In genomic region chr1:127009699-127010098, GRCm38 (mm10) we compare ENCODE assay signal across 26 mouse cellular contexts.
"Had no signal": no experiment of that assay in that cellular context is flagged by ENCODE, and none has a peak within 500 bp of the region (broad histone marks: within the 10 kb centered on the region; RNA-seq: fewer than 3 reads in every experiment).

No protein-coding gene starts in this region.

- H3K27ac ChIP-seq: heart, adult 2 months; heart, embryonic 10.5 days; hindbrain, embryonic 10.5 days; hindbrain, embryonic 12.5 days; hindbrain, embryonic 14.5 days; intestine, embryonic 15.5 days; layer of hippocampus, adult 2 months; left cerebral cortex, adult 2 months; limb, embryonic 10.5 days; limb, embryonic 12.5 days; liver, embryonic 13.5 days had no signal

- H3K4me3 ChIP-seq: heart, adult 2 months; heart, embryonic 10.5 days; heart, embryonic 12.5 days; hindbrain, embryonic 10.5 days; hindbrain, embryonic 12.5 days; intestine, embryonic 15.5 days; layer of hippocampus, adult 2 months; left cerebral cortex, adult 2 months; limb, embryonic 10.5 days; limb, embryonic 12.5 days; liver, embryonic 13.5 days had no signal

- H3K4me1 ChIP-seq: heart, embryonic 10.5 days; heart, embryonic 12.5 days; hindbrain, embryonic 10.5 days; hindbrain, embryonic 12.5 days; intestine, embryonic 15.5 days; limb, embryonic 10.5 days; liver, embryonic 13.5 days had no signal

- H3K9me3 ChIP-seq: heart, embryonic 10.5 days; heart, embryonic 12.5 days; hindbrain, embryonic 10.5 days; hindbrain, embryonic 12.5 days; intestine, embryonic 15.5 days; limb, embryonic 10.5 days; limb, embryonic 12.5 days; liver, embryonic 13.5 days had no signal

- H3K9ac ChIP-seq: heart, embryonic 12.5 days; hindbrain, embryonic 12.5 days; hindbrain, embryonic 14.5 days; intestine, embryonic 15.5 days; limb, embryonic 12.5 days; liver, embryonic 13.5 days had no signal

- H3K4me2 ChIP-seq: heart, embryonic 12.5 days; hindbrain, embryonic 12.5 days; hindbrain, embryonic 14.5 days; intestine, embryonic 15.5 days; limb, embryonic 12.5 days; liver, embryonic 11.5 days; liver, embryonic 13.5 days had no signal

- H3K36me3 ChIP-seq: heart, embryonic 10.5 days; heart, embryonic 12.5 days; hindbrain, embryonic 10.5 days; hindbrain, embryonic 12.5 days; intestine, embryonic 15.5 days; limb, embryonic 10.5 days; limb, embryonic 12.5 days; liver, embryonic 13.5 days had no signal

- ATAC-seq: hindbrain, embryonic 16.5 days; inflammation-experienced regulatory T-cells, adult 6 months; intestine, embryonic 15.5 days; intestine, postnatal 0 days had no signal

- H3K27me3 ChIP-seq: heart, embryonic 12.5 days; hindbrain, embryonic 12.5 days; intestine, embryonic 15.5 days; limb, embryonic 12.5 days; liver, embryonic 13.5 days had no signal

- DNase-seq: gastrocnemius, postnatal 14 days; gastrocnemius, postnatal 36 days; heart, adult 2 months; heart, postnatal 10 days; heart, postnatal 4 days; kidney, adult 18-20 months; kidney, adult 8-10 months; kidney, postnatal 10 days; kidney, postnatal 25 days; kidney, postnatal 4 days; liver; liver, embryonic 13.5 days had no signal
